Mouse (Mus musculus) liver, embryonic 13.5 days (tissue): ENCODE results near the gene Mbd4. TPM values are rescaled to one million over a fixed set of nuclear protein-coding genes. Genes with fewer than 3 reads are reported as not detected.
A peak's percentile ranks its signal among the peaks of the same experiment; 100 is the strongest.
"Not testable (repeated sequence)": the region's sequence is repeated elsewhere in the genome, so short reads cannot be mapped to it uniquely, and the experiment has no call there.

Source experiments
- ATAC-seq: fragments of 200-750 bp; cut with Nextera tagmentation; 2 replicates; pipeline ENCODE4 v1.8.0; 2017; ENCODE audit warnings: low read depth, mild to moderate bottlenecking, moderate number of reproducible peaks, moderate library complexity
- DNase-seq: peaks from one replicate; pipeline ENCODE4 v3.0.0; 2022
- H3K27ac ChIP-seq: fragments of 300-500 bp; sonication (generic); 2 replicates; pipeline ENCODE4 v1.5.1; 2015; ENCODE audit warnings: moderate library complexity, mild to moderate bottlenecking, inconsistent platforms
- H3K27me3 ChIP-seq: fragments of 300-500 bp; sonication (generic); 2 replicates; pipeline ENCODE4 v1.6.1; 2015; ENCODE audit warnings: mild to moderate bottlenecking, inconsistent platforms
- H3K36me3 ChIP-seq: fragments of 300-500 bp; sonication (generic); 2 replicates; pipeline ENCODE4 v1.6.1; 2015; ENCODE audit warnings: mild to moderate bottlenecking, inconsistent platforms
- H3K4me1 ChIP-seq: fragments of 300-500 bp; sonication (generic); replicated peaks from 2 replicates; pipeline ENCODE4 v1.6.1; 2015; ENCODE audit warnings: inconsistent platforms
- H3K4me2 ChIP-seq: fragments of 300-500 bp; sonication (generic); 2 replicates; pipeline ENCODE4 v1.6.1; 2015; ENCODE audit warnings: inconsistent platforms, mild to moderate bottlenecking, moderate library complexity
- H3K4me3 ChIP-seq: fragments of 300-500 bp; sonication (generic); replicated peaks from 2 replicates; pipeline ENCODE4 v1.5.1; 2015; ENCODE audit warnings: mild to moderate bottlenecking, inconsistent platforms
- H3K9ac ChIP-seq: fragments of 300-500 bp; sonication (generic); 2 replicates; pipeline ENCODE4 v1.6.1; 2015; ENCODE audit warnings: mild to moderate bottlenecking, inconsistent platforms
- H3K9me3 ChIP-seq: fragments of 300-500 bp; sonication (generic); replicated peaks from 2 replicates; pipeline ENCODE4 v1.6.1; 2016; ENCODE audit warnings: inconsistent platforms
- WGBS: fragments of 180-500 bp; shearing (Covaris S2); methylation state at CpG from one replicate; pipeline ENCODE4 v1.1.7; 2015; ENCODE audit not compliant: insufficient replicate concordance; 5-methylcytosine and 5-hydroxymethylcytosine counted together
- polyA plus RNA-seq: library from polyadenylated mRNA; unstranded; fragments of >200 nt; fragmentation: Nextera tagmentation; extraction: Ambion mirVana; gene quantifications from 2 replicates; pipeline ENCODE4 v1.2.1, GENCODE M21; 2015

The Mbd4 gene
- polyA plus RNA-seq, 1 experiment from 2014 or later: 9.9 TPM

- H3K9me3 ChIP-seq: no peaks in the 10 kb centered on the region
- no peak overlapping the region for H3K9ac ChIP-seq
- H3K27me3 ChIP-seq: no peaks in the 10 kb centered on the region
- H3K4me1 ChIP-seq: peaks cover 50% of the 10 kb centered on the region
- H3K4me3 ChIP-seq: no peak overlapping the region
- H3K4me2 ChIP-seq: no peak overlapping the region
- no peaks in the 10 kb centered on the region for H3K36me3 ChIP-seq
- H3K27ac ChIP-seq: no peak overlapping the region
- ATAC-seq (no peak), DNase-seq (no peak)
Observed at GRCm38 (mm10) chr6:115833861-115834260, 19.3 kb downstream of the Mbd4 start.

GRCm38 (mm10) chr6:115832152-115832850 is 20.9 kb downstream of the Mbd4 start:
- ATAC-seq (peak; percentile 74; the same call in 1 of the 2 replicates), DNase-seq (no peak)
- Histone ChIP-seq H3K36me3 (no peaks in the 10 kb centered on the region), H3K27me3 (no peaks in the 10 kb centered on the region), H3K4me1 (peaks cover 38% of the 10 kb centered on the region), H3K4me2 (no peak overlapping the region), H3K9me3 (no peaks in the 10 kb centered on the region), H3K9ac (0 out of 2 replicates have a peak overlapping the region, but pooled peaks have one; percentile 9), H3K4me3 (no peak overlapping the region), H3K27ac (peak overlapping the region; percentile 50)
- 82% methylated on average over 2 of the region's 2 CpGs for WGBS

GRCm38 (mm10) chr6:115830779-115831601 is 22.2 kb downstream of the Mbd4 start:
- ATAC-seq: peak; percentile 47
- WGBS: 74% methylated on average over 6 of the region's 6 CpGs
- H3K9ac ChIP-seq: no peak overlapping the region

GRCm38 (mm10) chr6:115823850-115824464 is 29.2 kb downstream of the Mbd4 start:
- not testable (repeated sequence) for H3K36me3 ChIP-seq, H3K27me3 ChIP-seq, H3K9me3 ChIP-seq
- Histone ChIP-seq H3K4me3 (peak overlapping the region; percentile 26), H3K4me1 (peaks cover 47% of the 10 kb centered on the region), H3K27ac (peak overlapping the region; percentile 69), H3K4me2 (peak overlapping the region; percentile 48), H3K9ac (peak overlapping the region; percentile 42)
- peak; percentile 93 for ATAC-seq
- DNase-seq: peak; percentile 42
- 2% methylated on average over 6 of the region's 11 CpGs for WGBS

More at GRCm38 (mm10) chr6:115830779-115831601, 22.2 kb downstream of the Mbd4 start:
- no peaks in the 10 kb centered on the region for H3K27me3 ChIP-seq
- peaks cover 38% of the 10 kb centered on the region for H3K4me1 ChIP-seq
- no peaks in the 10 kb centered on the region for H3K36me3 ChIP-seq
- peak overlapping the region; percentile 15; the same call in 1 of the 2 replicates for H3K27ac ChIP-seq
- H3K4me3 ChIP-seq: no peak overlapping the region
- H3K9me3 ChIP-seq: no peaks in the 10 kb centered on the region
- no peak overlapping the region for H3K4me2 ChIP-seq
- DNase-seq: no peak

- peaks cover 47% of the 10 kb centered on the region for H3K4me1 ChIP-seq
- H3K27ac ChIP-seq: peak overlapping the region; percentile 73
- peak overlapping the region; percentile 37 for H3K9ac ChIP-seq
- DNase-seq (no peak), ATAC-seq (peak; percentile 79)
- H3K27me3 ChIP-seq: no peaks in the 10 kb centered on the region
- H3K36me3 ChIP-seq: no peaks in the 10 kb centered on the region
- H3K4me2 ChIP-seq: peak overlapping the region; percentile 37
- 50% methylated on average over 8 of the region's 8 CpGs for WGBS
- no peaks in the 10 kb centered on the region for H3K9me3 ChIP-seq
- H3K4me3 ChIP-seq: no peak overlapping the region; the same call in 1 of the 2 replicates
Observed at GRCm38 (mm10) chr6:115821216-115821993, 31.8 kb downstream of the Mbd4 start.

GRCm38 (mm10) chr6:115818129-115818528 is 35.0 kb downstream of the Mbd4 start:
- Histone ChIP-seq H3K9ac (no peak overlapping the region), H3K4me3 (no peak overlapping the region), H3K9me3 (no peaks in the 10 kb centered on the region), H3K4me2 (no peak overlapping the region), H3K27me3 (no peaks in the 10 kb centered on the region), H3K36me3 (no peaks in the 10 kb centered on the region), H3K27ac (no peak overlapping the region), H3K4me1 (peaks cover 50% of the 10 kb centered on the region)
- DNase-seq (no peak), ATAC-seq (no peak)
- 74% methylated on average over 2 of the region's 2 CpGs for WGBS

GRCm38 (mm10) chr6:115815041-115815440 is 38.1 kb downstream of the Mbd4 start:
- H3K27me3 ChIP-seq: no peaks in the 10 kb centered on the region
- H3K4me3 ChIP-seq: no peak overlapping the region
- no peak overlapping the region for H3K27ac ChIP-seq
- H3K9ac ChIP-seq: no peak overlapping the region
- ATAC-seq (no peak), DNase-seq (no peak)
- H3K36me3 ChIP-seq: no peaks in the 10 kb centered on the region
- no peak overlapping the region for H3K4me2 ChIP-seq
- H3K4me1 ChIP-seq: peaks cover 22% of the 10 kb centered on the region
- 60% methylated on average over 4 of the region's 4 CpGs for WGBS
- H3K9me3 ChIP-seq: no peaks in the 10 kb centered on the region

GRCm38 (mm10) chr6:115814104-115814503 is 39.1 kb downstream of the Mbd4 start:
- peaks cover 18% of the 10 kb centered on the region for H3K4me1 ChIP-seq
- peak overlapping the region; percentile 43; the same call in 1 of the 2 replicates for H3K9ac ChIP-seq
- no peak overlapping the region for H3K4me3 ChIP-seq
- H3K27me3 ChIP-seq: no peaks in the 10 kb centered on the region
- no peaks in the 10 kb centered on the region for H3K9me3 ChIP-seq
- H3K27ac ChIP-seq: peak overlapping the region; percentile 35
- DNase-seq: peak; percentile 54
- 13% methylated on average over 4 of the region's 4 CpGs for WGBS
- H3K36me3 ChIP-seq: no peaks in the 10 kb centered on the region
- peak; percentile 74 for ATAC-seq
- peak overlapping the region; percentile 25; the same call in 1 of the 2 replicates for H3K4me2 ChIP-seq

- no peaks in the 10 kb centered on the region for H3K27me3 ChIP-seq
- H3K4me2 ChIP-seq: no peak overlapping the region
- H3K36me3 ChIP-seq: peaks cover 10% of the 10 kb centered on the region
- no peaks in the 10 kb centered on the region for H3K9me3 ChIP-seq
- ATAC-seq (no peak), DNase-seq (no peak)
- H3K27ac ChIP-seq: no peak overlapping the region; the same call in 1 of the 2 replicates
- H3K4me1 ChIP-seq: peaks cover 29% of the 10 kb centered on the region
- H3K4me3 ChIP-seq: no peak overlapping the region
- 72% methylated on average over 8 of the region's 8 CpGs for WGBS
- H3K9ac ChIP-seq: no peak overlapping the region
Observed at GRCm38 (mm10) chr6:115811606-115812005, 41.6 kb downstream of the Mbd4 start.

GRCm38 (mm10) chr6:115808488-115809231 is 44.5 kb downstream of the Mbd4 start, which contains the start of gene Rpl32:
Rpl32 (minus strand) TSS chr6:115808747.
- Histone ChIP-seq H3K36me3 (peaks cover 39% of the 10 kb centered on the region), H3K9me3 (no peaks in the 10 kb centered on the region), H3K9ac (peak within 1 kb of the TSS; percentile 98), H3K4me2 (peak within 1 kb of the TSS; percentile 91), H3K27ac (peak within 1 kb of the TSS; percentile 89), H3K4me3 (peak within 1 kb of the TSS; percentile 87), H3K4me1 (peaks cover 41% of the 10 kb centered on the region), H3K27me3 (no peaks in the 10 kb centered on the region)
- WGBS: under 1% methylated on average over 47 of the region's 47 CpGs
- peak; percentile 81 for ATAC-seq
- peak; percentile 82 for DNase-seq
